Mouse (Mus musculus): ENCODE data around the gene Larp1. TPM values are rescaled to one million over a fixed set of nuclear protein-coding genes. Genes with fewer than 3 reads are reported as not detected.
"Not testable (repeated sequence)": the region's sequence is repeated elsewhere in the genome, so short reads cannot be mapped to it uniquely, and the experiment has no call there.

Gene Larp1
- polyA plus RNA-seq, 1 experiment from 2014 or later, result 21.8 TPM

DNA sequence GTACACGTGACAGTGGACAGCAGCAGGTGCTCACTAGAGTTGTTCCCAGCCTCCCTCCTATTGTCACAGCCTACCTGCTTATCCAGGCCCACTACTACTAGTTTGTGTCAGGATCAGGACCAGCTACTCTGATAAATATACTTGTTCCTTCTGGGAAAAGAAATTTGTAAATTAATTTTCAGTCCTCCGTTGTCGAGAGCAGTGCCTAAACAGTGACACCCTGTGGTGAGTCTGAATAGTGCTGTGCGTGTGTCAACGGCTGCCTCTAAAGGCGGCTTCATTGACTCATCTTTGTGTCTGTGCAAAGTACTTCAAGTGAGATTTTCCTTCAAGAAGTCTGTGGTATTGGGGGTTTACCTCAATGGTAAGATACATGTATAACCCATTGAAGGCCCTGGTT, 48.6 kb downstream of the Larp1 start:
- Histone ChIP-seq H3K27ac (no peak overlapping the region), H3K4me3 (no peak overlapping the region), H3K9me3 (no peaks in the 10 kb centered on the region), H3K27me3 (ENCODE audit: insufficient read depth, poor library complexity, severe bottlenecking) (no peaks in the 10 kb centered on the region), H3K36me3 (peaks cover 85% of the 10 kb centered on the region), H3K4me1 (no peaks in the 10 kb centered on the region)
- whole genome bisulfite sequencing, result 74% methylated on average over 6 of the region's 6 CpGs
- DNase-seq (ENCODE audit: low spot score), result no peak

DNA sequence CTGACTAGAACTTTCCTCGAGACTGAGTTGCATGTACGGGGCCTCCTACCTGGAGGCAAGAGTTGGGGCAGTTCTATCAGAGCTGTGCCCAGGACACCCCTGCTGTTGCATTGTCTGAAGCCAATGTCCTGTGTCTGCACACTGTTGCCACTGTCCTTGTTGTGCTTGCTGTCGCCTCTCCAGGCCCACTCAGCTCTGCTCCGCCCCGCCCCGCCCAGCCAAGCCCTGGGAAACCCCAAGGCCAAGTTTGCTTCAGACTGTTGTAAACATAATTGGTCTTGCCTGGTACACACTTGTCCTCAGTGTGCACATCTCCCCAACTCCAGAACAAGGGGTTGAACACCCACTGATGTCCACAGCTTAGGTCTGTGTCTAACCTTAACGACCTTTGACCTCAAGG, 50.9 kb downstream of the Larp1 start:
- not testable (repeated sequence) for H3K9me3 ChIP-seq; H3K4me3 ChIP-seq; H3K4me1 ChIP-seq; H3K27me3 ChIP-seq (ENCODE audit: insufficient read depth, poor library complexity, severe bottlenecking); DNase-seq (ENCODE audit: low spot score); H3K27ac ChIP-seq
- WGBS, result 94% methylated on average over 7 of the region's 7 CpGs
- H3K36me3 ChIP-seq, result peaks cover 69% of the 10 kb centered on the region

DNA sequence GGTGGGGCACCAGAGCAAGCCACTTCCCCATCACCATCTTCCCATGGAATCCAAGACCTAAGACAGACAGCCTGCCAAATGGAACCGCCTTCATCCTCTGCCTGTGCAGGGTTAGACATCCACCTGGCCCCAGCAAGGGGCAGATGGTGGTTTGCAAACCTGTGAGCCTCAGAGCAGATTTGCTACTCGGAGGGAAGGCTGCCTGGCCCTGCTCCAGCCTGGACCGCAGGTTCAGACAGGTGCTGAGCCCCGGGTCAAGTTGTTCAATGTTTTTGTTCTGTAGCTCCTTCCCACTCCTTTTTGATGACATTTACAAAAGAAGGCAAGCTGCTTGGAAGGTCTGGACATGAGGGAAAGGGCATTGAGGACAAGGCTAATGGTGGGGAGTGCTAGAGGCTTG, 52.4 kb downstream of the Larp1 start:
- not testable (repeated sequence) for H3K27ac ChIP-seq; DNase-seq (ENCODE audit: low spot score); H3K4me3 ChIP-seq; H3K4me1 ChIP-seq; H3K27me3 ChIP-seq (ENCODE audit: insufficient read depth, poor library complexity, severe bottlenecking); H3K9me3 ChIP-seq
- peaks cover 56% of the 10 kb centered on the region for H3K36me3 ChIP-seq
- WGBS, result 95% methylated on average over 4 of the region's 4 CpGs

GRCm38 (mm10) chr11:58062586-58062985, 53.7 kb downstream of the Larp1 start:
- Histone ChIP-seq H3K9me3 (no peaks in the 10 kb centered on the region), H3K36me3 (peaks cover 45% of the 10 kb centered on the region), H3K4me1 (no peaks in the 10 kb centered on the region), H3K4me3 (no peak overlapping the region), H3K27ac (no peak overlapping the region), H3K27me3 (ENCODE audit: insufficient read depth, poor library complexity, severe bottlenecking) (no peaks in the 10 kb centered on the region)
- DNase-seq (ENCODE audit: low spot score), result no peak
- 89% methylated on average over 4 of the region's 4 CpGs for WGBS

GRCm38 (mm10) chr11:58065025-58065424, 56.2 kb downstream of the Larp1 start:
- 86% methylated on average over 4 of the region's 4 CpGs for WGBS
- Histone ChIP-seq H3K36me3 (peaks cover 24% of the 10 kb centered on the region), H3K27ac (no peak overlapping the region), H3K9me3 (no peaks in the 10 kb centered on the region), H3K27me3 (ENCODE audit: insufficient read depth, poor library complexity, severe bottlenecking) (no peaks in the 10 kb centered on the region), H3K4me3 (no peak overlapping the region), H3K4me1 (0 out of 2 replicates have a peak, but pooled peaks cover 3% of the 10 kb centered on the region)
- no peak for DNase-seq (ENCODE audit: low spot score)

DNA sequence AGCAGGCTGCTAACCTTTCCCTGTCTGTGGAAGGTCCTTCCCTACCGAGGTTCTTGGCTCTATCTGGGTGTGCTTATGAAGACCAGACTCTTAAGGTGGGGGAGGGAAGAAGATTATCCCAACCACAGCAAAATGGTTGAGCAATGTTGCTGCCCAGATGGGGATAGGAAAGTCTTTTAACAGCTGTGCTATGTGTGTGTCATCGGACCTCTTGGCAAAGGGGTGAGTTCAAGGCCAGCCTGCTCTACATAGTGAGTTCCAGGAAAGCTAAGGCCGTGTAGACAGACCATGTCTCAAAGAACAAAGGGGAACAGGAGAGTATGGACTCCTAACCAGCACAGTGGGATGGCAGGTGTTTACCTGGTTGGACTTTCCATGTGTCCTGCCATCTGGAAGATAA, 64.1 kb downstream of the Larp1 start:
- DNase-seq (ENCODE audit: low spot score), result no peak
- WGBS, result 73% methylated on average over 3 of the region's 3 CpGs
- Histone ChIP-seq H3K36me3 (no peaks in the 10 kb centered on the region), H3K9me3 (no peaks in the 10 kb centered on the region), H3K4me1 (0 out of 2 replicates have a peak, but pooled peaks cover 3% of the 10 kb centered on the region), H3K27ac (no peak overlapping the region), H3K27me3 (ENCODE audit: insufficient read depth, poor library complexity, severe bottlenecking) (no peaks in the 10 kb centered on the region), H3K4me3 (no peak overlapping the region)

DNA sequence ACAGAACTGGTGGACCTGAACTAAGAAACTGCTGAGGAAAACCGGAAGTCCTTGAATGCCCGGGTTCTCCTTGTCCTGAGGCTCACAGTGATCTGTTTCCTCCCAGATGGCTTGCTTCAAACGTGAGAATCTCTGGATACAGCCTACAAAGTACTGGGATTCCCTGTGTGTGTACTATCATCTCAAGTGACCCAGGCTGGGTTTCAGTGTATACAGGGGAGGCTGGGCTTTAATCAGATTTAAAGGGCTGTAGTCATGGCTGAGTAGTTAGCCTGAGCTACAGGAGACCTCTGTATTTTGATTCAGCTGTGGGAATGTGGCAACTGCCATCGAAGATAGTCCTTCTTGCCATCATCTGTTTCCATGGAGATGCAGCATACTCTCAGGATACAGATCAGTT, 68.4 kb downstream of the Larp1 start:
- WGBS, result 77% methylated on average over 4 of the region's 4 CpGs
- H3K36me3 ChIP-seq, result no peaks in the 10 kb centered on the region
- no peak for DNase-seq (ENCODE audit: low spot score)
- no peak overlapping the region for H3K4me3 ChIP-seq
- H3K9me3 ChIP-seq, result no peaks in the 10 kb centered on the region
- H3K27me3 ChIP-seq (ENCODE audit: insufficient read depth, poor library complexity, severe bottlenecking), result no peaks in the 10 kb centered on the region
- no peak overlapping the region for H3K27ac ChIP-seq
- no peaks in the 10 kb centered on the region for H3K4me1 ChIP-seq

DNA sequence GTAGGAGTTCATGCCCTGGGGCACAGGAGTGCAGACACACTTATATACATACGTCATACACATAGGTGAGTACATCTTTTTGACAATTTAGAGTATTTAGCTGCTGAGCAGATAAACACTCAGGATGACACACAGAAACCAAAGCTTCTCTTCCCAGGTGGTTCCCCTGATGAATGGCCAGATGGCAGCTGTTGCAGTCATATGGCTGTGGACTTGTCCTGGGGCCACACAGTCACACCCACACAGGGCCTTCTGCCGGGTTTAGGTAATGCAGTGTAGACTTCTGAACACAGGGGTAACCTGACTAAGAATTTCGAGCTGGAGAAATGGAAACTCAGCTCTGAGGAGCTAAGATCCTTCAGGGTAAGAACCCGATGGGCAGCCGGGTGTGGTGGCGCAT, 72.9 kb downstream of the Larp1 start:
- Histone ChIP-seq H3K9me3 (no peaks in the 10 kb centered on the region), H3K4me1 (no peaks in the 10 kb centered on the region), H3K27ac (no peak overlapping the region), H3K27me3 (ENCODE audit: insufficient read depth, poor library complexity, severe bottlenecking) (no peaks in the 10 kb centered on the region), H3K4me3 (no peak overlapping the region), H3K36me3 (no peaks in the 10 kb centered on the region)
- DNase-seq (ENCODE audit: low spot score), result no peak
- WGBS, result 81% methylated on average over 6 of the region's 6 CpGs

DNA sequence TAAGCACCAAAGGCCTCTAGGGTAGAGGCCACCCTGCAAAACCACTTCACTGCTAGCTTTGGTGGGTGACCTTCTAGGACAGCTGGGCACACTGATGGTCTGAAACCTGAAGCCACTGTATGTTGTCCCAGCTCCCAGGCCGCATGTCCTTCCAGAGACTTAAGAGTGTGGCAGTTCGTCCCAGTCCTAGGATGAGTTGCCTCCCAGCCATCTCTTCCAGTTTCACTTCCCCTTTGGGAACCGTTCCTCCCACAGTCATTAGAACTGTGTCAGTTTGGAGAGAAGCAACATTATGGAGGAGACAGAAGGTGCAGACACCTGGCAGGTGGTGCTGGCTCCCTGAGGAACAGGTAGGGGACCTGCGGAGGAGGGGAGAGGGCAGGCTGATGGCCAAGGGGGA, 83.7 kb downstream of the Larp1 start:
- WGBS, result 53% methylated on average over 4 of the region's 4 CpGs
- Histone ChIP-seq H3K36me3 (no peaks in the 10 kb centered on the region), H3K27ac (peak overlapping the region; percentile 56; the same call in 1 of the 2 replicates), H3K4me1 (peaks cover 15% of the 10 kb centered on the region), H3K9me3 (no peaks in the 10 kb centered on the region), H3K27me3 (ENCODE audit: insufficient read depth, poor library complexity, severe bottlenecking) (peaks cover 9% of the 10 kb centered on the region), H3K4me3 (peak overlapping the region; percentile 40)
- no peak for DNase-seq (ENCODE audit: low spot score)

DNA sequence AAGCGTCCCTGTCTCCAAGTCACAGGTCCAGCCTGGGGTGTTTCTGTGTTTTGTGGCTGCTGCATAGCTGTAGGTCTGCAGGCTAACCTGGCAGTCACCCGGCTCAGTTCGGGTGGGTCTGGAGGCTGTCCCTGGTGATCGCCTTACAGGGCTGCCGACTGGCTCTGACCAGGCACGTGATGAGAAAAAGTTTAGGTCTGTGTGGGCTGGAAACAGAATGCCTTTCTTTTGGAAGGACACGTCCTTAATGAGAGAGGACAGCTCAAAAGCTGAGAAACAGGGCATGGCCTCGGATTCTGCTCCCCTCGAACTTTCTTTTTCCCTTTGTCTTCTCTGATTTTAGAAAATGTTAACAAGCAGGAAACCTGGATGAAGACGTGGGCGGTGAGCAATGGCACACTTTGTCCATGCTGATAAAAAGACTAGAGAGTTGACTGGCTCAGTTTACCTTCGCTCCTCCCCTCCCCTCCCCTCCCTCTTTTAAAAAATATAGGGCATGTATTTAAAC, 84.2 kb downstream of the Larp1 start, which contains the start of gene Gm12248:
TSS of gene Gm12248 (minus strand) at position 114 of the 508 bp plus-strand sequence.
- peak within 1 kb of the TSS; percentile 56 for H3K27ac ChIP-seq
- DNase-seq (ENCODE audit: low spot score), result peak; percentile 77
- WGBS, result 16% methylated on average over 12 of the region's 12 CpGs
- peaks cover 11% of the 10 kb centered on the region for H3K27me3 ChIP-seq (ENCODE audit: insufficient read depth, poor library complexity, severe bottlenecking)
- no peaks in the 10 kb centered on the region for H3K9me3 ChIP-seq
- H3K4me3 ChIP-seq, result peak within 1 kb of the TSS; percentile 40
- H3K36me3 ChIP-seq, result no peaks in the 10 kb centered on the region
- H3K4me1 ChIP-seq, result peaks cover 20% of the 10 kb centered on the region

- Histone ChIP-seq H3K4me3 (no peak overlapping the region), H3K27ac (no peak overlapping the region), H3K36me3 (no peaks in the 10 kb centered on the region), H3K9me3 (no peaks in the 10 kb centered on the region), H3K27me3 (ENCODE audit: insufficient read depth, poor library complexity, severe bottlenecking) (peaks cover 23% of the 10 kb centered on the region), H3K4me1 (peaks cover 20% of the 10 kb centered on the region)
- 76% methylated on average over 4 of the region's 4 CpGs for WGBS
- no peak for DNase-seq (ENCODE audit: low spot score)
Observed at GRCm38 (mm10) chr11:58094766-58095165, 85.9 kb downstream of the Larp1 start.

GRCm38 (mm10) chr11:58095561-58095960, 86.7 kb downstream of the Larp1 start:
- H3K4me1 ChIP-seq, result peaks cover 20% of the 10 kb centered on the region
- no peak overlapping the region for H3K4me3 ChIP-seq
- no peak for DNase-seq (ENCODE audit: low spot score)
- no peaks in the 10 kb centered on the region for H3K9me3 ChIP-seq
- peaks cover 23% of the 10 kb centered on the region for H3K27me3 ChIP-seq (ENCODE audit: insufficient read depth, poor library complexity, severe bottlenecking)
- H3K27ac ChIP-seq, result no peak overlapping the region
- H3K36me3 ChIP-seq, result no peaks in the 10 kb centered on the region
- WGBS, result 82% methylated on average over 1 of the region's 1 CpGs

DNA sequence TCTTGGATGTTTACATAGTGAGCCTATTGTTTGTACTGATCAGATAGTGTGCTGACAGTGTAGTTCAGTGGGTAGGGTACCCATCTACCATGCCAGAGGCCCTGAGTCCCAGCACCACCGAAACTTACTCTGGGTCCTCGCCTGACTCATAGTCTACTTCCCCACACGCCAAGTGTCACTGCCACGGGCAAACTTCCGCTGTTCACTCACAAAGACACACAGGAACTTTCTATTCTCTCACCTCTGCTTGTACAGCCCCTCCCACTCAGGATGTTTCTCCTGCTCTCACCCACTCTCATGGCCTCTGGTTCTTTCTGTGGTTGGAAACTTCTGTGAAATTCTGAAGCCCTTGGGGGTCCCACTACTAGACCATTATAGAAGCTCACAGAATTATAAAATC, 87.3 kb downstream of the Larp1 start:
- no peak for DNase-seq (ENCODE audit: low spot score)
- peaks cover 23% of the 10 kb centered on the region for H3K27me3 ChIP-seq (ENCODE audit: insufficient read depth, poor library complexity, severe bottlenecking)
- no peaks in the 10 kb centered on the region for H3K9me3 ChIP-seq
- 73% methylated on average over 5 of the region's 5 CpGs for WGBS
- no peak overlapping the region for H3K4me3 ChIP-seq
- H3K36me3 ChIP-seq, result no peaks in the 10 kb centered on the region
- peaks cover 20% of the 10 kb centered on the region for H3K4me1 ChIP-seq
- H3K27ac ChIP-seq, result no peak overlapping the region

Measured in heart, embryonic 10.5 days (tissue).